24 mouse cellular contexts compared by ENCODE assay signal in genomic region chr9:26831089-26831488, GRCm38 (mm10). TPM values are rescaled to one million over a fixed set of nuclear protein-coding genes. Genes with fewer than 3 reads are reported as not detected.
"Had no signal": no experiment of that assay in that cellular context is flagged by ENCODE, and none has a peak within 500 bp of the region (broad histone marks: within the 10 kb centered on the region; RNA-seq: fewer than 3 reads in every experiment).

No protein-coding gene starts in this region.

- H3K36me3 ChIP-seq: liver, embryonic 13.5 days; midbrain, embryonic 12.5 days; midbrain, embryonic 15.5 days; neural tube, embryonic 12.5 days; neural tube, embryonic 15.5 days had no signal

- H3K9ac ChIP-seq: liver, embryonic 13.5 days; lung, embryonic 14.5 days; midbrain, embryonic 12.5 days; midbrain, embryonic 15.5 days; neural tube, embryonic 12.5 days; neural tube, embryonic 15.5 days had no signal

- H3K9me3 ChIP-seq: liver, embryonic 13.5 days; midbrain, embryonic 12.5 days; midbrain, embryonic 15.5 days; neural tube, embryonic 12.5 days; neural tube, embryonic 15.5 days had no signal

- DNase-seq: kidney, adult 2 months; kidney, postnatal 36 days; layer of hippocampus, postnatal 36 days; liver, embryonic 13.5 days; lung, embryonic 14.5 days; retina, postnatal 1 day; right cerebral cortex, postnatal 25 days; spleen, adult 18-20 months; thymus, adult 18-20 months; thymus, postnatal 36 days had no signal

- H3K27ac ChIP-seq: kidney, postnatal 0 days; left cerebral cortex, adult 2 months; liver, embryonic 13.5 days; macrophage; midbrain, embryonic 12.5 days; midbrain, embryonic 15.5 days; neural tube, embryonic 12.5 days; neural tube, embryonic 15.5 days had no signal

- H3K4me1 ChIP-seq: liver, embryonic 13.5 days; midbrain, embryonic 12.5 days; midbrain, embryonic 15.5 days; neural tube, embryonic 12.5 days; neural tube, embryonic 15.5 days had no signal

- ATAC-seq: intestine, embryonic 16.5 days; lung, postnatal 0 days; midbrain, embryonic 15.5 days had no signal

- H3K27me3 ChIP-seq: liver, embryonic 13.5 days; midbrain, embryonic 12.5 days; midbrain, embryonic 15.5 days; neural tube, embryonic 12.5 days; neural tube, embryonic 15.5 days had no signal

- H3K4me2 ChIP-seq: liver, embryonic 13.5 days; lung, embryonic 14.5 days; midbrain, embryonic 12.5 days; midbrain, embryonic 15.5 days; neural tube, embryonic 12.5 days; neural tube, embryonic 15.5 days had no signal

- H3K4me3 ChIP-seq: left cerebral cortex, adult 2 months; liver, embryonic 13.5 days; midbrain, embryonic 12.5 days; midbrain, embryonic 15.5 days; neural tube, embryonic 12.5 days; neural tube, embryonic 15.5 days had no signal

RNA-seq across cellular contexts. Expression of gene Glb1l2, which starts 24.8 kb away (rescaled TPM):
- polyA plus RNA-seq: liver, adult 2 months; macrophage had no signal

RNA-seq across cellular contexts. Expression of gene Glb1l3, which starts 29.6 kb away (rescaled TPM):
- polyA plus RNA-seq: intestine, embryonic 16.5 days; kidney, adult 2 months; kidney, embryonic 14.5 days; kidney, postnatal 0 days; limb, embryonic 11.5 days; limb, embryonic 14.5 days; liver, adult 2 months; liver, embryonic 13.5 days; liver, embryonic 16.5 days; macrophage; midbrain, embryonic 12.5 days; midbrain, embryonic 15.5 days; neural tube, embryonic 12.5 days; neural tube, embryonic 15.5 days had no signal
